Mouse (Mus musculus) stomach, postnatal 0 days (tissue): ENCODE results near the gene Cfap44. TPM values are rescaled to one million over a fixed set of nuclear protein-coding genes. Genes with fewer than 3 reads are reported as not detected.

Experiments
- ATAC-seq: fragments of 200-750 bp; cut with Nextera tagmentation; 2 replicates; pipeline ENCODE4 v1.8.0; 2017; ENCODE audit not compliant: low FRiP score, low TSS enrichment
- DNase-seq: peaks from one replicate; pipeline ENCODE4 v3.0.0-alpha.2; 2016; ENCODE audit warnings: low spot score
- H3K27ac ChIP-seq: fragments of 300-500 bp; sonication (generic); replicated peaks from 2 replicates; pipeline ENCODE4 v1.5.1; 2014; ENCODE audit warnings: mild to moderate bottlenecking, control low read depth
- H3K27me3 ChIP-seq: fragments of 300-500 bp; sonication (generic); 2 replicates; pipeline ENCODE4 v1.6.1; 2014; ENCODE audit warnings: low read length; ENCODE audit not compliant: control insufficient read depth, insufficient read depth
- H3K36me3 ChIP-seq: fragments of 300-500 bp; sonication (generic); 2 replicates; pipeline ENCODE4 v1.6.1; 2014; ENCODE audit warnings: low read length, mixed read lengths; ENCODE audit not compliant: control insufficient read depth, insufficient read depth
- H3K4me1 ChIP-seq: fragments of 300-500 bp; sonication (generic); replicated peaks from 2 replicates; pipeline ENCODE4 v1.6.1; 2014; ENCODE audit warnings: antibody characterized with exemption; ENCODE audit not compliant: control insufficient read depth, insufficient read depth
- H3K4me2 ChIP-seq: fragments of 300-500 bp; sonication (generic); replicated peaks from 2 replicates; pipeline ENCODE4 v1.6.1; 2014; ENCODE audit warnings: low read depth, mild to moderate bottlenecking, control low read depth, moderate library complexity
- H3K4me3 ChIP-seq: fragments of 300-500 bp; sonication (generic); 2 replicates; pipeline ENCODE4 v1.5.1; 2014; ENCODE audit warnings: low read depth, low read length, control low read depth
- H3K9ac ChIP-seq: fragments of 300-500 bp; sonication (generic); 2 replicates; pipeline ENCODE4 v1.6.1; 2014; ENCODE audit warnings: mild to moderate bottlenecking, low read length, control low read depth, mixed read lengths
- H3K9me3 ChIP-seq: fragments of 300-500 bp; sonication (generic); 2 replicates; pipeline ENCODE4 v1.6.1; 2016; ENCODE audit warnings: low read length; ENCODE audit not compliant: control insufficient read depth
- CTCF ChIP-seq: IDR thresholded peaks from 2 replicates; pipeline ENCODE4 v1.5.1; 2016; ENCODE audit warnings: antibody characterized with exemption, low read depth, mild to moderate bottlenecking, moderate library complexity
- EP300 ChIP-seq: optimal IDR thresholded peaks from 2 replicates; pipeline ENCODE3; 2016; ENCODE audit warnings: antibody characterized with exemption
- WGBS: fragments of 180-500 bp; shearing (Covaris S2); extraction: QIAGEN DNeasy Blood & Tissue Kit; methylation state at CpG from one replicate; pipeline ENCODE4 v1.1.7; 2014; 5-methylcytosine and 5-hydroxymethylcytosine counted together
- polyA plus RNA-seq: library from polyadenylated mRNA; unstranded; fragments of >200 nt; fragmentation: Nextera tagmentation; extraction: Ambion mirVana; gene quantifications from 2 replicates; pipeline ENCODE4 v1.2.1, GENCODE M21; 2015

The Cfap44 gene
- polyA plus RNA-seq, 1 experiment from 2014 or later, result 0.05 TPM

GRCm38 (mm10) chr16:44361921-44362890 lies 32.4 kb upstream of the Cfap44 start:
- TF ChIP-seq CTCF, result peak; percentile 90
- no peak for TF ChIP-seq EP300
- H3K36me3 ChIP-seq, result no peaks in the 10 kb centered on the region
- ATAC-seq (peak; percentile 45; the same call in 1 of the 2 replicates), DNase-seq (no peak)
- no peaks in the 10 kb centered on the region for H3K4me1 ChIP-seq
- no peak overlapping the region for H3K4me2 ChIP-seq
- 82% methylated on average over 10 of the region's 10 CpGs for WGBS
- no peak overlapping the region for H3K4me3 ChIP-seq
- H3K9ac ChIP-seq, result no peak overlapping the region
- no peaks in the 10 kb centered on the region for H3K27me3 ChIP-seq
- H3K27ac ChIP-seq, result no peak overlapping the region
- H3K9me3 ChIP-seq, result no peaks in the 10 kb centered on the region

- WGBS, result 72% methylated on average over 7 of the region's 7 CpGs
- TF ChIP-seq EP300 (no peak), CTCF (no peak)
- no peak for DNase-seq
- Histone ChIP-seq H3K36me3 (no peaks in the 10 kb centered on the region), H3K4me3 (no peak overlapping the region), H3K27me3 (no peaks in the 10 kb centered on the region), H3K9me3 (no peaks in the 10 kb centered on the region), H3K4me1 (no peaks in the 10 kb centered on the region), H3K9ac (no peak overlapping the region), H3K4me2 (no peak overlapping the region), H3K27ac (no peak overlapping the region)
- no peak for ATAC-seq
Measured at GRCm38 (mm10) chr16:44365522-44365921, 29.1 kb upstream of the Cfap44 start.

GRCm38 (mm10) chr16:44375459-44375858 lies 19.1 kb upstream of the Cfap44 start:
- no peak for ATAC-seq
- WGBS, result 81% methylated on average over 4 of the region's 4 CpGs
- Histone ChIP-seq H3K4me1 (no peaks in the 10 kb centered on the region), H3K36me3 (peaks cover 12% of the 10 kb centered on the region; the same call in 1 of the 2 replicates), H3K9ac (no peak overlapping the region), H3K4me2 (no peak overlapping the region), H3K4me3 (no peak overlapping the region), H3K27me3 (no peaks in the 10 kb centered on the region), H3K9me3 (no peaks in the 10 kb centered on the region), H3K27ac (no peak overlapping the region)
- TF ChIP-seq CTCF, result no peak
- no peak for TF ChIP-seq EP300
- no peak for DNase-seq

- peaks cover 5% of the 10 kb centered on the region; the same call in 1 of the 2 replicates for H3K36me3 ChIP-seq
- DNase-seq (no peak), ATAC-seq (no peak)
- no peak overlapping the region for H3K9ac ChIP-seq
- H3K4me3 ChIP-seq, result no peak overlapping the region
- no peak overlapping the region for H3K4me2 ChIP-seq
- no peaks in the 10 kb centered on the region for H3K4me1 ChIP-seq
- TF ChIP-seq EP300, result no peak
- TF ChIP-seq CTCF, result no peak
- no peak overlapping the region for H3K27ac ChIP-seq
- no peaks in the 10 kb centered on the region for H3K27me3 ChIP-seq
- H3K9me3 ChIP-seq, result no peaks in the 10 kb centered on the region
- 42% methylated on average over 4 of the region's 4 CpGs for WGBS
Measured at GRCm38 (mm10) chr16:44380006-44380405, 14.6 kb upstream of the Cfap44 start.

- Histone ChIP-seq H3K27ac (no peak overlapping the region), H3K9ac (no peak overlapping the region), H3K27me3 (no peaks in the 10 kb centered on the region), H3K9me3 (no peaks in the 10 kb centered on the region), H3K36me3 (peaks cover 5% of the 10 kb centered on the region; the same call in 1 of the 2 replicates), H3K4me3 (no peak overlapping the region), H3K4me1 (no peaks in the 10 kb centered on the region), H3K4me2 (no peak overlapping the region)
- TF ChIP-seq CTCF, result no peak
- TF ChIP-seq EP300, result no peak
- DNase-seq, result no peak
- ATAC-seq, result no peak
- 37% methylated on average over 5 of the region's 5 CpGs for WGBS
Measured at GRCm38 (mm10) chr16:44381578-44381977, 13.0 kb upstream of the Cfap44 start.

GRCm38 (mm10) chr16:44383549-44383948 lies 11.0 kb upstream of the Cfap44 start:
- TF ChIP-seq CTCF, result no peak
- TF ChIP-seq EP300, result no peak
- 53% methylated on average over 2 of the region's 2 CpGs for WGBS
- no peak overlapping the region for H3K27ac ChIP-seq
- no peak overlapping the region for H3K4me3 ChIP-seq
- DNase-seq (no peak), ATAC-seq (no peak)
- H3K4me1 ChIP-seq, result no peaks in the 10 kb centered on the region
- H3K9ac ChIP-seq, result no peak overlapping the region
- no peaks in the 10 kb centered on the region for H3K27me3 ChIP-seq
- H3K4me2 ChIP-seq, result no peak overlapping the region
- H3K36me3 ChIP-seq, result peaks cover 5% of the 10 kb centered on the region; the same call in 1 of the 2 replicates
- no peaks in the 10 kb centered on the region for H3K9me3 ChIP-seq
